ENCODE assay signal across 8 mouse cellular contexts in genomic region chr10:17332025-17332767, GRCm38 (mm10).
A peak's percentile ranks its signal among the peaks of the same experiment; 100 is the strongest.
DNase-seq lines count a peak whose midpoint lies in the region; ATAC-seq and TF ChIP-seq lines count a peak whose summit lies in the region.

No protein-coding gene starts in this region.

- WGBS in heart, embryonic 12.5 days = 60% methylated on average over 6 of the region's 6 CpGs
- 6% methylated on average over 6 of the region's 6 CpGs for WGBS in forebrain, embryonic 16.5 days
- WGBS in limb, embryonic 14.5 days = 24% methylated on average over 6 of the region's 6 CpGs
- whole genome bisulfite sequencing in stomach, embryonic 16.5 days = 42% methylated on average over 6 of the region's 6 CpGs

- no peaks in the 10 kb centered on the region for H3K9me3 ChIP-seq in heart, embryonic 12.5 days (replicated peaks)
- H3K9me3 ChIP-seq in forebrain, embryonic 16.5 days (ENCODE audit: control insufficient read depth, low read length) = no peaks in the 10 kb centered on the region
- no peaks in the 10 kb centered on the region for H3K9me3 ChIP-seq in limb, embryonic 14.5 days (ENCODE audit: control insufficient read depth, low read length)
- no peaks in the 10 kb centered on the region for H3K9me3 ChIP-seq in stomach, embryonic 16.5 days (replicated peaks; ENCODE audit: control insufficient read depth, low read length)

- no peaks in the 10 kb centered on the region for H3K27me3 ChIP-seq in heart, embryonic 12.5 days (replicated peaks)
- no peaks in the 10 kb centered on the region for H3K27me3 ChIP-seq in forebrain, embryonic 16.5 days (replicated peaks; ENCODE audit: control insufficient read depth, insufficient read depth, low read length)
- H3K27me3 ChIP-seq in limb, embryonic 14.5 days (ENCODE audit: control insufficient read depth, insufficient read depth, low read length) = no peaks in the 10 kb centered on the region
- H3K27me3 ChIP-seq in stomach, embryonic 16.5 days (ENCODE audit: control insufficient read depth, insufficient read depth, low read length) = no peaks in the 10 kb centered on the region

- no peak overlapping the region for H3K9ac ChIP-seq in heart, embryonic 12.5 days
- peak overlapping the region; percentile 58; the same call in 1 of the 2 replicates for H3K9ac ChIP-seq in forebrain, embryonic 16.5 days (replicated peaks; ENCODE audit: low read depth, low read length)
- H3K9ac ChIP-seq in limb, embryonic 14.5 days (ENCODE audit: low read depth, low read length, severe bottlenecking) = no peak overlapping the region
- H3K9ac ChIP-seq in stomach, embryonic 16.5 days (ENCODE audit: low read length) = no peak overlapping the region

- TF ChIP-seq POLR2A in limb, embryonic 14.5 days (IDR thresholded peaks at IDR 0.05; ENCODE audit: borderline replicate concordance, extremely low read depth, insufficient read depth, insufficient read length) = no peak

- H3K4me1 ChIP-seq in heart, embryonic 12.5 days (replicated peaks) = peaks cover 36% of the 10 kb centered on the region
- H3K4me1 ChIP-seq in forebrain, embryonic 16.5 days (replicated peaks; ENCODE audit: control insufficient read depth, insufficient read depth, low read length) = peaks cover 21% of the 10 kb centered on the region
- H3K4me1 ChIP-seq in limb, embryonic 14.5 days (ENCODE audit: control insufficient read depth, insufficient read depth, low read length) = peaks cover 13% of the 10 kb centered on the region
- H3K4me1 ChIP-seq in stomach, embryonic 16.5 days (ENCODE audit: control insufficient read depth, insufficient read depth, low read length) = no peaks in the 10 kb centered on the region; the same call in 1 of the 2 replicates

- H3K36me3 ChIP-seq in heart, embryonic 12.5 days = no peaks in the 10 kb centered on the region
- no peaks in the 10 kb centered on the region for H3K36me3 ChIP-seq in forebrain, embryonic 16.5 days (ENCODE audit: control insufficient read depth, insufficient read depth)
- no peaks in the 10 kb centered on the region for H3K36me3 ChIP-seq in limb, embryonic 14.5 days (ENCODE audit: control insufficient read depth, insufficient read depth, low read length)
- no peaks in the 10 kb centered on the region for H3K36me3 ChIP-seq in stomach, embryonic 16.5 days (ENCODE audit: control insufficient read depth, insufficient read depth, low read length)

- H3K4me2 ChIP-seq in heart, embryonic 12.5 days = peak overlapping the region; percentile 68; the same call in 1 of the 2 replicates
- H3K4me2 ChIP-seq in forebrain, embryonic 16.5 days (ENCODE audit: low read length) = peak overlapping the region; percentile 52
- H3K4me2 ChIP-seq in limb, embryonic 14.5 days (replicated peaks; ENCODE audit: low read depth, low read length, severe bottlenecking) = peak overlapping the region; percentile 47
- H3K4me2 ChIP-seq in stomach, embryonic 16.5 days (ENCODE audit: low read depth, low read length) = peak overlapping the region; percentile 48

- H3K4me3 ChIP-seq in heart, embryonic 12.5 days = no peak overlapping the region
- peak overlapping the region; percentile 34 for H3K4me3 ChIP-seq in forebrain, embryonic 16.5 days (replicated peaks; ENCODE audit: low read length)
- H3K4me3 ChIP-seq in limb, embryonic 14.5 days (replicated peaks; ENCODE audit: low read length) = peak overlapping the region; percentile 30; the same call in 1 of the 2 replicates
- no peak overlapping the region for H3K4me3 ChIP-seq in stomach, embryonic 16.5 days (replicated peaks; ENCODE audit: low read length)

- DNase-seq in heart, postnatal 4 days = no peak
- peak; percentile 28 to 31 for DNase-seq in cerebellum, adult 18-20 months
- DNase-seq in limb, embryonic 14.5 days (ENCODE audit: low spot score) = peak; percentile 15
- DNase-seq in adrenal gland, adult 18-20 months (ENCODE audit: low spot score in 2 of 2) = no peak

- H3K27ac ChIP-seq in heart, embryonic 12.5 days (ENCODE audit: poor library complexity, severe bottlenecking) = peak overlapping the region; percentile 76
- peak overlapping the region; percentile 85 for H3K27ac ChIP-seq in forebrain, embryonic 16.5 days (ENCODE audit: low read length)
- H3K27ac ChIP-seq in limb, embryonic 14.5 days (replicated peaks; ENCODE audit: low read depth, low read length) = no peak overlapping the region
- no peak overlapping the region for H3K27ac ChIP-seq in stomach, embryonic 16.5 days (ENCODE audit: low read length)

- ATAC-seq in heart, embryonic 12.5 days (ENCODE audit: insufficient number of reproducible peaks, low FRiP score) = no peak
- ATAC-seq in forebrain, embryonic 16.5 days = peak; percentile 14
- no peak for ATAC-seq in limb, embryonic 14.5 days (ENCODE audit: low FRiP score, low read depth)
- no peak for ATAC-seq in stomach, embryonic 16.5 days (ENCODE audit: insufficient read depth, low FRiP score)
- no peak for ATAC-seq in megakaryocyte, adult 5-6 weeks (ENCODE audit: poor library complexity, severe bottlenecking)

Comparison
In these comparisons a context has a peak if more than half of its experiments do, and no peak if none do; other contexts are left out.
1. H3K27ac ChIP-seq: peak in heart, embryonic 12.5 days (single experiment) and forebrain, embryonic 16.5 days (single experiment); none in limb, embryonic 14.5 days (single experiment) and stomach, embryonic 16.5 days (single experiment).
2. H3K4me3 ChIP-seq: peak in forebrain, embryonic 16.5 days (single experiment) and limb, embryonic 14.5 days (single experiment); none in heart, embryonic 12.5 days (single experiment) and stomach, embryonic 16.5 days (single experiment).
3. DNase-seq: peak in cerebellum, adult 18-20 months (2 of 2) and limb, embryonic 14.5 days (single experiment); none in heart, postnatal 4 days (single experiment) and adrenal gland, adult 18-20 months (0 of 2).
4. Peak in every context shown above with its lines, with median percentiles within 50 percentile points of each other: H3K4me2 ChIP-seq.